Mouse (Mus musculus) liver, postnatal 0 days (tissue): Measurements from ENCODE around the gene Gm10192. TPM values are rescaled to one million over a fixed set of nuclear protein-coding genes. Genes with fewer than 3 reads are reported as not detected.

Experiments used
- ATAC-seq: fragments of 200-750 bp; cut with Nextera tagmentation; 2 replicates; pipeline ENCODE4 v1.8.0; 2017; ENCODE audit warnings: mild to moderate bottlenecking, moderate library complexity
- DNase-seq: peaks from one replicate; pipeline ENCODE4 v3.0.0-alpha.2; 2016
- H3K27ac ChIP-seq: fragments of 300-500 bp; sonication (generic); 2 replicates; pipeline ENCODE4 v1.5.1; 2014; ENCODE audit warnings: antibody characterized with exemption, moderate library complexity, mild to moderate bottlenecking, low read depth
- H3K27me3 ChIP-seq: fragments of 300-500 bp; sonication (generic); 2 replicates; pipeline ENCODE4 v1.6.1; 2014; ENCODE audit warnings: low read length, control low read depth, mixed read lengths; ENCODE audit not compliant: insufficient read depth
- H3K36me3 ChIP-seq: fragments of 300-500 bp; sonication (generic); replicated peaks from 2 replicates; pipeline ENCODE4 v1.6.1; 2014; ENCODE audit warnings: mild to moderate bottlenecking, control low read depth, low read length, moderate library complexity, mixed read lengths; ENCODE audit not compliant: insufficient read depth
- H3K4me1 ChIP-seq: fragments of 300-500 bp; sonication (generic); 2 replicates; pipeline ENCODE4 v1.6.1; 2014; ENCODE audit warnings: antibody characterized with exemption, mild to moderate bottlenecking, control low read depth; ENCODE audit not compliant: insufficient read depth
- H3K4me2 ChIP-seq: fragments of 300-500 bp; sonication (generic); 2 replicates; pipeline ENCODE4 v1.6.1; 2014; ENCODE audit warnings: low read depth, mild to moderate bottlenecking, low read length, moderate library complexity, mixed read lengths
- H3K4me3 ChIP-seq: fragments of 300-500 bp; sonication (generic); 2 replicates; pipeline ENCODE4 v1.5.1; 2014; ENCODE audit warnings: low read depth, low read length
- H3K9ac ChIP-seq: fragments of 300-500 bp; sonication (generic); replicated peaks from 2 replicates; pipeline ENCODE4 v1.6.1; 2014; ENCODE audit warnings: mild to moderate bottlenecking, moderate library complexity
- H3K9me3 ChIP-seq: fragments of 300-500 bp; sonication (generic); 2 replicates; pipeline ENCODE4 v1.6.1; 2016; ENCODE audit warnings: mild to moderate bottlenecking, control low read depth, low read length, mixed read lengths
- CTCF ChIP-seq: sonication (generic); IDR thresholded peaks from 2 replicates; pipeline ENCODE4 v1.5.1; 2016; ENCODE audit warnings: antibody characterized with exemption, low read depth
- EP300 ChIP-seq: IDR thresholded peaks from 2 replicates; pipeline ENCODE4 v1.6.1; 2016; ENCODE audit warnings: antibody characterized with exemption, low read depth, mild to moderate bottlenecking
- WGBS: fragments of 180-500 bp; shearing (Covaris S2); extraction: QIAGEN DNeasy Blood & Tissue Kit; methylation state at CpG from one replicate; pipeline ENCODE4 v1.1.7; 2014; ENCODE audit not compliant: insufficient replicate concordance; 5-methylcytosine and 5-hydroxymethylcytosine counted together
- polyA plus RNA-seq: library from polyadenylated mRNA; unstranded; fragments of >200 nt; fragmentation: Nextera tagmentation; extraction: Ambion mirVana; gene quantifications from 2 replicates; pipeline ENCODE4 v1.2.1, GENCODE M21; 2015

Gm10192 gene
- polyA plus RNA-seq, 1 experiment from 2014 or later, result not detected

DNA sequence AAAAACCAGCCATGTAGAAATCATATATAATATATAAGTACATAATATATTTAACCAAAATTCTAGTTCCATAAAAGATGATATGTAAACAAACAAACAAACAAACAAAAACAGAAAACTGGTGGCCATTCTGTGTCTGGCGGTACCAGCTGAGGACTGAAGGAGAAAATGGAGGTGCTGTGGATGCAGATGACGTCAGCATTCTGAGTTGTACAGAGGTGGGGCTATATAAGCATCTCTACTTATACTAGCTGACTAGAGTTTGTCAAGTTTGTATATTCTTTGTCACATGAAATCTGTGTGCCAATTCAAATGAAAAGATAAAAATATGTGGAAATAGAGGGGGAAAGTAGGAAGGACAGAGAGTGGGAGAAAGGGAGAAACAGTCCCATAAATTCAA, 9.6 kb upstream of the Gm10192 start:
- Histone ChIP-seq H3K27me3 (no peaks in the 10 kb centered on the region), H3K4me2 (no peak overlapping the region), H3K4me1 (no peaks in the 10 kb centered on the region), H3K4me3 (no peak overlapping the region), H3K9ac (no peak overlapping the region), H3K36me3 (no peaks in the 10 kb centered on the region), H3K9me3 (no peaks in the 10 kb centered on the region), H3K27ac (no peak overlapping the region)
- 68% methylated on average over 2 of the region's 2 CpGs for WGBS
- no peak for ATAC-seq
- no peak for DNase-seq
- no peak for TF ChIP-seq CTCF
- TF ChIP-seq EP300, result no peak

GRCm38 (mm10) chr4:97180396-97180795, 2.6 kb downstream of the Gm10192 start:
- Histone ChIP-seq H3K4me3 (no peak overlapping the region), H3K27ac (no peak overlapping the region), H3K36me3 (no peaks in the 10 kb centered on the region), H3K4me1 (no peaks in the 10 kb centered on the region), H3K9me3 (no peaks in the 10 kb centered on the region), H3K4me2 (no peak overlapping the region), H3K27me3 (no peaks in the 10 kb centered on the region), H3K9ac (no peak overlapping the region)
- DNase-seq, result no peak
- no peak for ATAC-seq
- 63% methylated on average over 2 of the region's 2 CpGs for WGBS
- TF ChIP-seq CTCF (no peak), EP300 (no peak)

DNA sequence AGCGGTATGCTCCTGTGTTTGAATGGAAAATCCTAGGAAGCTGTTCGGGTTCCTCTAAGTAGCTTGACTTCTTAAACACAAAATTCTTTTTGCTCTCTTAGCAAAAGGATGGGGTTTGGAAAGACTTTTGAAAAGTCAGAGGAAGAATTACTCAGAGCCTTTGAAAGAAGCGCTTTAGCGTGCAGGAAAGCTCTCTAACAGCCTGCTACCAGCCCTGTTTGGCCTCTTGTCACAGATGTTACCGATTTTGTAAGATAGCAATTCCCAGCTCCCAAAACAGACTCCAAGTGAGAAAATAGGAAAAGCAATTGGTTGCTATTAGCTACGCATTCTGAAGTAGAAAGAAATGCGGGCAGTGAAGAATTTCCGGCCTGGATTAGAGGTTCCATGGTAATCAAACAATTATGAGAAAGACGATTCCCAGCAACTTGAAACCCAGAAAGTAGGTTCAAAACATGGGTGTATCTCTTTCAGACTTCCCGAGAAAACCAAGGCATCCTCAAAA, 26.1 kb downstream of the Gm10192 start:
- H3K4me1 ChIP-seq, result no peaks in the 10 kb centered on the region
- H3K9ac ChIP-seq, result no peak overlapping the region
- WGBS, result 68% methylated on average over 10 of the region's 10 CpGs
- H3K9me3 ChIP-seq, result no peaks in the 10 kb centered on the region
- DNase-seq (no peak), ATAC-seq (no peak)
- no peaks in the 10 kb centered on the region for H3K36me3 ChIP-seq
- TF ChIP-seq EP300 (no peak), CTCF (no peak)
- H3K4me2 ChIP-seq, result no peak overlapping the region
- no peaks in the 10 kb centered on the region for H3K27me3 ChIP-seq
- H3K27ac ChIP-seq, result no peak overlapping the region
- no peak overlapping the region for H3K4me3 ChIP-seq

DNA sequence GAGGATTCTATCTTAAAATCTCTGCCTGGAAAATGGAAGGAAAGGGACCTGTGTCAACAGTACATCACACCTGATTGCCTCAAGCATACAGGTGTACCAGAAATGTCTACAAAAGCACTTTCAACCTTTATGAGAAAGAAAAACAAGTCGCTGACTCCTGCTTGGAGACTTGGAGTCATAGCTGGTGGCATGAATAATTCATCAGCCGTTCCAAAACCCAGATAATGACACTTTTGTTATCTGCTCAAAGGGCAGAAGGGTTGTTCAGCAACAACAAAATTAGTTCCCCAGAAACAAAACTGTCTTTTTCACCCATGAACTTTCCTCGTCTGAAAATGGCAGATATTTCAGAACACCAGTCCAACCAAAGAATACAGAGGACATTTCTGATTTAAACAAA, 26.9 kb downstream of the Gm10192 start:
- Histone ChIP-seq H3K4me1 (no peaks in the 10 kb centered on the region), H3K9ac (no peak overlapping the region), H3K27me3 (no peaks in the 10 kb centered on the region), H3K4me3 (no peak overlapping the region), H3K4me2 (no peak overlapping the region), H3K9me3 (no peaks in the 10 kb centered on the region), H3K36me3 (no peaks in the 10 kb centered on the region), H3K27ac (no peak overlapping the region)
- ATAC-seq (no peak), DNase-seq (no peak)
- 60% methylated on average over 3 of the region's 3 CpGs for WGBS
- no peak for TF ChIP-seq EP300

- no peaks in the 10 kb centered on the region for H3K9me3 ChIP-seq
- H3K4me3 ChIP-seq, result no peak overlapping the region
- no peak overlapping the region for H3K27ac ChIP-seq
- H3K36me3 ChIP-seq, result no peaks in the 10 kb centered on the region
- DNase-seq (no peak), ATAC-seq (no peak)
- no peaks in the 10 kb centered on the region for H3K4me1 ChIP-seq
- H3K4me2 ChIP-seq, result no peak overlapping the region
- TF ChIP-seq CTCF (no peak), EP300 (no peak)
- H3K27me3 ChIP-seq, result no peaks in the 10 kb centered on the region
- H3K9ac ChIP-seq, result no peak overlapping the region
These were observed 29.4 kb downstream of the Gm10192 start for GRCm38 (mm10) chr4:97153554-97153953.

DNA sequence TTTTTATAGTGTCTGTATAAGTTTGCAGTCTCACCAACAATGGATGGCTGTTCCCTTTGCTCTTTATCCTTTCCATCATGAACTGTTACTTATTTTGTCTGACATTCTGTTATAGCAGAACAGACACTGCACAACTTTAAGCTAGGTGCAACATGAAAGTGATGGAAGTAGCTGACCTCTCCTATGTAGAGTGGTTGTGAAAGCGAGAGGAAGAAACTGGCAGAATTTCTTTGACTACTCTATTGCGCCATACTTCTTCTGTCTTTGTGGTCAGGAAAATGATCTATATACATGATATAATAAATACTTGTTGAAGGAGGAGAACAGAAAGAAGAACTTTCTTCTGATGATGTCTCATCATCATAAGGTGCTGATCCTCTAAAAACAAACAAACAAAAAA, 40.5 kb downstream of the Gm10192 start:
- no peak overlapping the region for H3K4me3 ChIP-seq
- no peak overlapping the region for H3K4me2 ChIP-seq
- no peak overlapping the region for H3K9ac ChIP-seq
- no peak for DNase-seq
- H3K9me3 ChIP-seq, result no peaks in the 10 kb centered on the region
- H3K27ac ChIP-seq, result no peak overlapping the region
- no peaks in the 10 kb centered on the region for H3K36me3 ChIP-seq
- H3K4me1 ChIP-seq, result no peaks in the 10 kb centered on the region
- 80% methylated on average over 2 of the region's 2 CpGs for WGBS
- TF ChIP-seq CTCF (no peak), EP300 (no peak)
- no peak for ATAC-seq
- no peaks in the 10 kb centered on the region for H3K27me3 ChIP-seq
